Mouse (Mus musculus) heart, embryonic 12.5 days (tissue): ENCODE data around the gene Gpr88. TPM values are rescaled to one million over a fixed set of nuclear protein-coding genes. Genes with fewer than 3 reads are reported as not detected.

ENCODE experiments used
- ATAC-seq: fragments of 200-750 bp; cut with Nextera tagmentation; 2 replicates; pipeline ENCODE4 v1.8.0; 2017; ENCODE audit warnings: moderate TSS enrichment, moderate library complexity; ENCODE audit not compliant: insufficient number of reproducible peaks, low FRiP score
- H3K27ac ChIP-seq: fragments of 300-500 bp; sonication (generic); 2 replicates; pipeline ENCODE4 v1.5.1; 2016; ENCODE audit warnings: mild to moderate bottlenecking, moderate library complexity; ENCODE audit not compliant: poor library complexity, severe bottlenecking
- H3K27me3 ChIP-seq: fragments of 300-500 bp; sonication (generic); replicated peaks from 2 replicates; pipeline ENCODE4 v1.6.1; 2016; ENCODE audit warnings: mild to moderate bottlenecking, moderate library complexity
- H3K36me3 ChIP-seq: fragments of 300-500 bp; sonication (generic); 2 replicates; pipeline ENCODE4 v1.6.1; 2016; ENCODE audit warnings: mild to moderate bottlenecking, moderate library complexity
- H3K4me1 ChIP-seq: fragments of 300-500 bp; sonication (generic); replicated peaks from 2 replicates; pipeline ENCODE4 v1.6.1; 2016; ENCODE audit warnings: mild to moderate bottlenecking
- H3K4me2 ChIP-seq: fragments of 300-500 bp; sonication (generic); 2 replicates; pipeline ENCODE4 v1.6.1; 2016; ENCODE audit warnings: mild to moderate bottlenecking, moderate library complexity
- H3K4me3 ChIP-seq: fragments of 300-500 bp; sonication (generic); 2 replicates; pipeline ENCODE4 v1.5.1; 2016; ENCODE audit warnings: mild to moderate bottlenecking
- H3K9ac ChIP-seq: fragments of 300-500 bp; sonication (generic); 2 replicates; pipeline ENCODE4 v1.6.1; 2016; ENCODE audit warnings: mild to moderate bottlenecking, moderate library complexity
- H3K9me3 ChIP-seq: fragments of 300-500 bp; sonication (generic); replicated peaks from 2 replicates; pipeline ENCODE4 v1.6.1; 2016; ENCODE audit warnings: mild to moderate bottlenecking, moderate library complexity
- WGBS: fragments of 180-500 bp; shearing (Covaris S2); methylation state at CpG from one replicate; pipeline ENCODE4 v1.1.7; 2016; 5-methylcytosine and 5-hydroxymethylcytosine counted together
- polyA plus RNA-seq: library from polyadenylated mRNA; unstranded; fragments of >200 nt; fragmentation: Nextera tagmentation; extraction: Ambion mirVana; gene quantifications from 2 replicates; pipeline ENCODE4 v1.2.1, GENCODE M21; 2016

Gpr88 gene
- 1.1 TPM in 1 of 2 replicates, not detected in the other for polyA plus RNA-seq

DNA sequence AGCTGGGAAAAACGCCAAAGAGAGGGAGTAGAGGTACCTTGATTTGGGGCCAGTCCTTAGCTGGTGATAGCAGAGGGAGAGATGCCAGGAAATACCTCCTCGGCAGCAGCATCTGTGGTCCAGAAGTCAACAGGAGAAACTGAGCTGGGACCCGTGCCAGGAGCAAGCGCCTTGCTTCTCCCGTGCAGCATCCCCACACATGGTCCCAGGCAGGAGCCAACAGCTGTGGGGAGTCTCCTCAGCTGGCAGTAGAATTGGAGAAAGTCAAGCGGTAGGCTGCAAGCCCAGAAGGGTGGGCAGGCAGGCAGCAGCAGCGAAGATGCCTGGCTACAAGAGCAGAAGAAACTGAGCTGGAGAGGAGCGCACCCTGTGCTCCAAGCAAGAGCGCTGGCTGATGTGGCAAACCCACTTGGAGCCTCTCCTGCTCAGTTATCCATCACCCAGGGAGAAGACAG lies at the start of gene Gpr88:
Gpr88 (minus strand) TSS at position 427 of the 455 bp plus-strand sequence.
- 4% methylated on average over 9 of the region's 9 CpGs for WGBS
- H3K4me2 ChIP-seq: peak within 1 kb of the TSS; percentile 99
- peak within 1 kb of the TSS; percentile 62 for H3K4me3 ChIP-seq
- H3K36me3 ChIP-seq: no peaks in the 10 kb centered on the region
- H3K9me3 ChIP-seq: no peaks in the 10 kb centered on the region
- no peak within 1 kb of the TSS for H3K27ac ChIP-seq
- peaks cover 23% of the 10 kb centered on the region for H3K4me1 ChIP-seq
- peaks cover 64% of the 10 kb centered on the region for H3K27me3 ChIP-seq
- peak within 1 kb of the TSS; percentile 60; the same call in 1 of the 2 replicates for H3K9ac ChIP-seq
- peak; percentile 54 for ATAC-seq

DNA sequence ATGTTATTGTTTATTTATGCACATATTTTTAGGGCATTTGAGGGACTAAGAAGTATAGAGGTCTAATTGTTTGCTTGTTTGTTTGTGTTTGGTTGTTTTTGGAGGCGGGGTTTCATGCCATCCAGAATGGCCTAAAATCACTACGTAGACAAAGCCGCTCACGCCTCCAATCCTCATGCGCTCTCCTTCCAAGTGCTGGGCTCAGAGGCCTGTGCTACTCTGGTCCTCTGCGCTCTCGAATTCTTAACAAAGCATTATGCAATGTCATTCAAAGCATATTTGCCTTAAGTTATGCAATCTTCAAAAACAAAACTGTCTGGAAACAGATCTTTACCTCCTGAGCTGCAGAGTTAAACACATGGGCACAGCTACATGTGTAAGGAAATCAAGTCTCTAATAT lies 49.3 kb upstream of the Gpr88 start:
- 94% methylated on average over 7 of the region's 7 CpGs for WGBS
- Histone ChIP-seq H3K36me3 (peaks cover 23% of the 10 kb centered on the region), H3K4me1 (peaks cover 9% of the 10 kb centered on the region), H3K4me2 (no peak overlapping the region), H3K9me3 (no peaks in the 10 kb centered on the region), H3K4me3 (no peak overlapping the region), H3K27ac (no peak overlapping the region), H3K9ac (no peak overlapping the region), H3K27me3 (no peaks in the 10 kb centered on the region)
- ATAC-seq: no peak

DNA sequence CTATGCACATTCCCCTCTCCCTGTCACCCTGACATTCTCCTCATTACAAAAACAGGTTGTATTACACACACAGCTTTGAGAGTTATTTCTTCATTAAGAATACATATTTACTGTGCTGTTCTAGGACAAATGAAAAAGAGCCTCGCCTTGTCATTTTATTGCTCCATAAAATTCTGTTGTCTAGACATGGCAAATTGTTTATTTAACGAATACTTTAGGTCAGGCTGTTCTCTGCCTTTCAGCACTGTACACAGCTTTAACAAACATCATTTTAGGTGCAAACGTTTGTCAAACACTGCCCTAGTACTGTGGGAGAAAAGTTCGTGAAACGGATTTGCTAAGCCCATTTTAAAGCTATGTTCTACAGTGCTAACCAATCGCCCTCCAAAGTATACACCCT lies 48.5 kb upstream of the Gpr88 start:
- Histone ChIP-seq H3K4me3 (no peak overlapping the region), H3K4me1 (peaks cover under 1% of the 10 kb centered on the region; the same call in 1 of the 2 replicates), H3K4me2 (no peak overlapping the region), H3K9ac (no peak overlapping the region), H3K27ac (no peak overlapping the region), H3K36me3 (peaks cover 30% of the 10 kb centered on the region), H3K9me3 (no peaks in the 10 kb centered on the region), H3K27me3 (no peaks in the 10 kb centered on the region)
- ATAC-seq: no peak
- 82% methylated on average over 6 of the region's 6 CpGs for WGBS

DNA sequence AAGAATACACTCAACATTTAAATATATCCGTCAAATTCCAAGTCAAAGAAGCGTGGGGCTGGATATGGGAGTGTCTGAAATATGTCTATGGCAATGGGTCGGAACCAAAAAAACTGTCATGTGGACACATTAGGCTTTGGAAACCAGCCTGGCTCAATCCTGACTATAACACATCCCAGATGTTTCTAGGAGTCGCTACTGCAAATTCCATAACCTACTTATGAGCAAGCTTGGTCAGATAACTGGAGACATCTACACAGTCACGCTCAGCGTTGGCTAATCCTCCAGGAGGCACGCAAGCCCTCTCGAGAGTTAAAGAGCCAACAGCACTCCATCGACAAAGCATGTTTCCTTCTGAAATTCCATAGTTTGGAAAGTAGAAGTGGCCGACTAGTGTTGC lies 45.4 kb upstream of the Gpr88 start:
- Histone ChIP-seq H3K9ac (no peak overlapping the region), H3K4me3 (no peak overlapping the region), H3K27ac (no peak overlapping the region), H3K4me2 (no peak overlapping the region), H3K36me3 (peaks cover 43% of the 10 kb centered on the region), H3K4me1 (no peaks in the 10 kb centered on the region), H3K27me3 (no peaks in the 10 kb centered on the region), H3K9me3 (no peaks in the 10 kb centered on the region)
- 86% methylated on average over 10 of the region's 10 CpGs for WGBS
- ATAC-seq: no peak

DNA sequence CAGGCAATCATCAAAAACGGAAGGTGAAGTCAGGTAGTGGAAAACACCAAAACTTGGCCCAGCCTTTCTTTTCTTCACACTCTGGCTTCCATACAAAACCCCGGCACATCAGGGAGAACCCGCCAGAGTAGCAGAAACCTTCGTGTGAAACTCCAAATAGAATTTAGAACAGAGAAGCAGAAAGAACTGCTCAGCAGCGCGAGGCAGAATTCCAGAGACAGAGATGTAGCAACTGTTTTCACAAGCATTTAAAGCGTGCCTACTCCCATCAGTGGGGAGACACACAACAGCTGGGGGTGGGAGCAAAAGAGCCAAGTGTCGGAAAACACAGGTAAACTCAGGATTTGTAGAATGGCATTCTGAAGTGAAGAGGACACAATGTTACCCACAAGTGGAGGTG lies 44.7 kb upstream of the Gpr88 start:
- WGBS: 85% methylated on average over 8 of the region's 8 CpGs
- H3K4me1 ChIP-seq: no peaks in the 10 kb centered on the region
- peaks cover 46% of the 10 kb centered on the region for H3K36me3 ChIP-seq
- no peak overlapping the region for H3K4me3 ChIP-seq
- no peak overlapping the region for H3K9ac ChIP-seq
- no peak for ATAC-seq
- no peak overlapping the region for H3K4me2 ChIP-seq
- H3K27ac ChIP-seq: no peak overlapping the region
- no peaks in the 10 kb centered on the region for H3K27me3 ChIP-seq
- no peaks in the 10 kb centered on the region for H3K9me3 ChIP-seq

DNA sequence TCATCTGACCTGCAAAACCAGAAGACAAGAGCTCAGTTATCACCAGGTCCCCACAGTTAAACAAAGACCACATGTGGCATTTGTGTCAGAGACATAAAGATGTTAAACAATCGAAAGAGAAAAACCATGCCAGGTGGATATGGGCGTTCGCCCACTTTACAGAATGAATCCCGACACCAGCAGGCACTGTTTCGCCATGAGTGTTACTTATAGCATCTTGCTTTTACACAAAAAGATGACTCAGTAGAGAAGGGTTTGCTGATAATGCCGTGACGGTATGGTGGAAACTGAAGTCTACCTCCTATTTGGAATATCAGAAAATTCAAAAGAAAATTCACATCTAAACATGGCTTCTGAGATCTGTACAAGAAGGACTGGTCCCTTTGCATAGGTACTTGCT lies 43.9 kb upstream of the Gpr88 start:
- Histone ChIP-seq H3K9ac (no peak overlapping the region), H3K4me3 (no peak overlapping the region), H3K27ac (no peak overlapping the region), H3K36me3 (peaks cover 49% of the 10 kb centered on the region), H3K4me2 (no peak overlapping the region), H3K4me1 (no peaks in the 10 kb centered on the region), H3K9me3 (no peaks in the 10 kb centered on the region), H3K27me3 (no peaks in the 10 kb centered on the region)
- 86% methylated on average over 7 of the region's 7 CpGs for WGBS
- no peak for ATAC-seq

DNA sequence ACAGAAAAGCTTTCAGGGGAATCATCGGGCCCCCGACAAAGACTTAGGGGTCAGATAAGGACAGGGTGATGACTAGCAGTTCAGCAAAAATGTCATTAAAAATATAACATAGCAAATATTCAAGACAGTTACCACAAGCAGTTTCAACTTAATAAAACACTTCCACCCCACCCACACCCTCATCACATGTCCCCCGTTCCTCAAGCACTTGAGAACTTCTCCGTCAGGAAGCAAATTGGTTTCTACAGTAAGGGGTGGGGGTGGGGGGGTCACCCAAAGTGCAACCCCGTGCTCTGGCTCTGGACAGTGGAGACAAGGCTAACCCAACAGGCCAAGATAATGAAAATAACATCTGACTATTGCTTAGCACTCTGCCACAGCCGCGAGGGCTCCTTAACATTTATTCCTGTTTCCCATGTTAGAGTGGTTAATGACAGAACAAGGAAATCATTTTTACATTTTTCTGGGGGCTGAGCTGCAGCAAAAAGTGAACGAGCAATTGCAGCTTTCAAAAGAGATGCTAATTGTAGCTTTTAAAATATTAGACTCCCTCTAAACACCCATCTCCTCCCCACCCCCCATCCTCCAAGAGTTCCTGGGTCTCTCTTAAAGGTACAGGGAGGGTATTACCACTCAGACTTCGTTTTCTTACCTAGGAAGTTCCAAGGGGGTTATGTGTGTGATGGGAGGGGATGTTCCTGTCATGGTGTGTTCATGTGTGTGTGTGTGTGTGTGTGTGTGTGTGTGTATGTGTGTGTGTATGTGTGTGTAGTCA lies 36.9 kb upstream of the Gpr88 start:
- no peaks in the 10 kb centered on the region for H3K9me3 ChIP-seq
- no peak overlapping the region for H3K4me3 ChIP-seq
- peaks cover 10% of the 10 kb centered on the region; the same call in 1 of the 2 replicates for H3K4me1 ChIP-seq
- no peaks in the 10 kb centered on the region for H3K27me3 ChIP-seq
- no peak overlapping the region for H3K4me2 ChIP-seq
- H3K9ac ChIP-seq: no peak overlapping the region
- no peak overlapping the region; the same call in 1 of the 2 replicates for H3K27ac ChIP-seq
- no peak for ATAC-seq
- peaks cover 33% of the 10 kb centered on the region for H3K36me3 ChIP-seq
- 78% methylated on average over 9 of the region's 9 CpGs for WGBS

DNA sequence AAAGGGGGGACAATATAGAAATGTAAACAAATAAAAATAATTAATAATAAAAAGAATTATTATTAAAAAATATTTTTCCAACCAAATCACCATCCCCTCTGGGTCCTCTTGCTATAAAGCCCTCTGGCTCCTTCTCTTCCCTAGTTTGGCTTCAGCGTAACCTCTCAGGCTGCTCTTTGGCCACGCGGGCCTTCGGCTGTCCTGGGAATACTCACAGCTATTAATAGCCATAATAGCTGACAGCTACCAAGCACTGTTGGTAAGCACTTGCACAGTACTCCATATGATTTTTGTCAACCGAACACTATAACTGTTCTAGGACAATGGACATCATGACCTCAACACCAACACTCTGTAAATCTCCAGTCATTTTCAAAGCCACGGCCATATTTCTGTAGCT lies 35.5 kb upstream of the Gpr88 start:
- Histone ChIP-seq H3K27me3 (no peaks in the 10 kb centered on the region), H3K4me3 (no peak overlapping the region), H3K9ac (no peak overlapping the region), H3K9me3 (no peaks in the 10 kb centered on the region), H3K4me1 (peaks cover 10% of the 10 kb centered on the region; the same call in 1 of the 2 replicates), H3K27ac (no peak overlapping the region), H3K36me3 (peaks cover 23% of the 10 kb centered on the region), H3K4me2 (no peak overlapping the region)
- ATAC-seq: no peak
- WGBS: 41% methylated on average over 6 of the region's 6 CpGs

DNA sequence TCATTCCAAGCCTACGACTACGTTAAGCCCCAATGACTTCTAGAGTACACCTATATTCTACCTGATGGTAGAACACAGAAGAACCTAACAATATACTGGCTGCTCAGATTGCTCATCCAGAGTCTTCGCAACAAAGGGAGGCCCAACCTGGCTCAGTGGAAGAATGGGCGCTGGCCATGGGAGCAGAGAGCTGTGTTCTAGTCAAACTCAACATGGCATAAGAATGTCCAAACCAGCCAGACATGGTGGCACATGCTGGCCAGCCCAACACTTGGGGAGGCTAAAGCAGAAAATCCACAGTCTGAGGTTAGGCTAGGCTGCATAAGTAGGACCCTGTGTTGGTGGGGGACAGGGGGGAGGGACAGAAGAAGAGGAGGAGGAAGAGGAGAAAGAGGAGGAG lies 31.4 kb upstream of the Gpr88 start:
- Histone ChIP-seq H3K4me3 (no peak overlapping the region), H3K36me3 (no peaks in the 10 kb centered on the region), H3K27me3 (no peaks in the 10 kb centered on the region), H3K4me1 (peaks cover 6% of the 10 kb centered on the region; the same call in 1 of the 2 replicates), H3K9me3 (no peaks in the 10 kb centered on the region), H3K9ac (no peak overlapping the region), H3K27ac (no peak overlapping the region), H3K4me2 (no peak overlapping the region)
- WGBS: 93% methylated on average over 4 of the region's 4 CpGs
- no peak for ATAC-seq

DNA sequence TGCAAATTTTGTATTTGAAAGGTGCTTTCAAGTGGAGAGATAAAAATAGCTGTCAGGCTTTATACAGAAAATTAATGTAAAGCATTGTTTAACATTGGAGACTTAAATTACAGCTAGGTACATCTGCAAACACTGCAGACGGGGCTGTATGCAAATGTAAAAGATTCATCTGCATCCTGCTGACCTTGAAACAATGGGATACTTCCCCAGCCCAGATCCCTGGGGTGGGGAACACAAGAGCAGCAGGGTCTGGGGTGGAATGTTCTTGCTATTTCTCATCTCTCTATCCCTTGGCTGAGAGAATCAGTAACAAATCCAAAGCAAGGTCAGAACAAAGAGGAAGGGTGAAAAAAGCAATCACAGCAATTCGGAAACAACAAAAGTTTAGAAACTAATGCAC lies 30.7 kb upstream of the Gpr88 start:
- WGBS: 61% methylated on average over 2 of the region's 2 CpGs
- Histone ChIP-seq H3K27me3 (no peaks in the 10 kb centered on the region), H3K36me3 (no peaks in the 10 kb centered on the region; the same call in 1 of the 2 replicates), H3K9ac (no peak overlapping the region), H3K4me3 (no peak overlapping the region), H3K9me3 (no peaks in the 10 kb centered on the region), H3K27ac (no peak overlapping the region), H3K4me2 (no peak overlapping the region), H3K4me1 (peaks cover 9% of the 10 kb centered on the region; the same call in 1 of the 2 replicates)
- ATAC-seq: no peak

DNA sequence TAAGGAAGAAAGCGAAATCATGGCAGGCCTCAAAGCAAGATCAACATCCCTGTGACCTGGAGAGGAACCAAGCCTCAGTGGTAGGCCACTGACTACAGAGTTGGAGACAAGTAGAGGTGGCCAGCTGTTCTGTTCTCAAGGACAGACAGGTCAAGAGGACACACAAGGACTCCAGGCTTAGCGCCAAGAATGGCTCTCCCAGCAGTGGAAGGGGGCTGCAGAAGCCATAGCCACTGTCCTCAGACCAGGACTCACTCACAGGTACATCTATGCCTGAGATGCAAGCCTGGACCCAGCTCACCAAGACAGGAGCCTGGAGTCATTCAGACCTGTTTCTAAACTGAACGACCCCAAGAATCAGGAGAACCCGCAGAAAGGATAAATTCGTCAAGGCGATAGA lies 28.4 kb upstream of the Gpr88 start:
- Histone ChIP-seq H3K36me3 (no peaks in the 10 kb centered on the region; the same call in 1 of the 2 replicates), H3K27me3 (no peaks in the 10 kb centered on the region), H3K9me3 (no peaks in the 10 kb centered on the region), H3K27ac (no peak overlapping the region), H3K4me3 (no peak overlapping the region), H3K9ac (no peak overlapping the region), H3K4me2 (no peak overlapping the region), H3K4me1 (peaks cover 3% of the 10 kb centered on the region; the same call in 1 of the 2 replicates)
- WGBS: 86% methylated on average over 6 of the region's 6 CpGs
- no peak for ATAC-seq
